Mouse (Mus musculus): ENCODE results near the gene Ralgps1.

GRCm38 (mm10) chr2:33260772-33261171 is 110.5 kb downstream of the Ralgps1 start:
- TF ChIP-seq CTCF (IDR thresholded peaks at IDR 0.05), result no peak
- no peak for TF ChIP-seq EP300 (IDR thresholded peaks at IDR 0.05)
